ENCODE assay signal across 6 mouse cellular contexts in genomic region chr15:5250182-5250581, GRCm38 (mm10).
"Had no signal": no experiment of that assay in that cellular context is flagged by ENCODE, and none has a peak within 500 bp of the region (broad histone marks: within the 10 kb centered on the region; RNA-seq: fewer than 3 reads in every experiment).

No protein-coding gene starts in this region.

- DNase-seq: kidney, adult 9 months; kidney, postnatal 10 days; right cerebral cortex, postnatal 14 days had no signal

- ATAC-seq: intestine, postnatal 0 days; liver, embryonic 12.5 days; midbrain, embryonic 15.5 days had no signal
